Mouse (Mus musculus): ENCODE measurements around the gene 1600012H06Rik.

DNA sequence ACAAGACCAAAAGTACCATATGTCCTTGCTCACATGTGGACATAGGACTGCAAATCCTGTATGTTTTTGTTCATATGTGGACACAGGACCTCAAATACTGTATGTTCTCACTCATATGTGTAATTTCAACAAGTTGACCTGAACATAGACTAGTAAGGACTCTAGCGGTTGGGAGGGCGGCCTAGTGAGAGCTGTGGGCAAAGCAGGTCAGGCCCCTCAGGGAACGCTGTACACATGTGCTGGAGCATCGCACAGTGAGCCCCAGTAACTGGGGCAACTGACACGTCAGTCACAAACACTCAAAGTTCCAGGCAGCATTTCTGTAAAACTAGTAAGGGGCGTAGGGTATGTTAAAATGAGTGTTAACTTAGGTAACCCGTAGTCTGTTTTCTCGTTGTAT is 30.0 kb upstream of the 1600012H06Rik start:
- TF ChIP-seq POLR2A (IDR thresholded peaks at IDR 0.05; ENCODE audit: borderline replicate concordance, control insufficient read depth, low read depth, low read length) (no peak), CTCF (IDR thresholded peaks at IDR 0.05; ENCODE audit: control insufficient read depth, insufficient read depth, low read length) (no peak)
